Mouse (Mus musculus) heart, adult 2 months (tissue): ENCODE data around the gene Gm11554.
"Not testable (repeated sequence)": the region's sequence is repeated elsewhere in the genome, so short reads cannot be mapped to it uniquely, and the experiment has no call there.

Experiments used
- CTCF ChIP-seq: fragments of 200-600 bp; IDR thresholded peaks from 2 replicates; pipeline ENCODE4 v1.8.1; 2022; ENCODE audit warnings: antibody characterized with exemption, mild to moderate bottlenecking, moderate library complexity
- EP300 ChIP-seq: fragments of 200-500 bp; IDR thresholded peaks from 2 replicates; pipeline ENCODE4 v1.6.1; 2011; ENCODE audit warnings: low read depth, low read length, control low read depth; ENCODE audit not compliant: insufficient read depth

GRCm38 (mm10) chr11:99815566-99815965, 11.3 kb upstream of the Gm11554 start, which contains the start of gene Gm11564:
- not testable (repeated sequence) for TF ChIP-seq CTCF, EP300
